Mouse (Mus musculus) gastrocnemius, adult 8-10 months (tissue): ENCODE results near the gene Saal1. TPM values are rescaled to one million over a fixed set of nuclear protein-coding genes. Genes with fewer than 3 reads are reported as not detected.
"Not testable (repeated sequence)": the region's sequence is repeated elsewhere in the genome, so short reads cannot be mapped to it uniquely, and the experiment has no call there.

Experiments used
- DNase-seq, 2 experiments: peaks; one replicate each; pipeline ENCODE4 v3.0.0; 2022; ENCODE audit warnings: low spot score in 2 of 2
- total RNA-seq, 4 experiments: library from RNA; stranded (reverse); gene quantifications; 2 replicates each; pipeline ENCODE4 v1.2.4; 2022

Gene Saal1
- total RNA-seq, 4 experiments from 2014 or later = 2.5 to 3.7 (median 3.4) TPM

DNA sequence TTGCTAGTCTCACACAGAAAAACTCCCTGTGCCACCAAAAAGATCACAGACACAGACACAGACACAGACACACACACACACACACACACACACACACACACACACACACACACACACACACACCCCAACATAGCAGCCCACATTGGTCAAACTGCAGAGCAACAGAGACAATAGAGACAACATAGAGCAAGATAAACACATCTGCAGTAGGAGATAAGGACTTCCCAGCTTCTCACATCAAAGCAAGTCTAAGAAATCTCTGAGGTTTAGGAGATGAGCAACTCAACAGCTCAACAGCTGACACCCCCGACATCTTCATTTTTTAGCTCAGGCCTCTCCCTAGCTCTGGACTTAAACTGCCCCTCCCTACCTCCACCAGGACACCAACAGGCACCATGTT is 13.7 kb downstream of the Saal1 start:
- DNase-seq = no peak

DNA sequence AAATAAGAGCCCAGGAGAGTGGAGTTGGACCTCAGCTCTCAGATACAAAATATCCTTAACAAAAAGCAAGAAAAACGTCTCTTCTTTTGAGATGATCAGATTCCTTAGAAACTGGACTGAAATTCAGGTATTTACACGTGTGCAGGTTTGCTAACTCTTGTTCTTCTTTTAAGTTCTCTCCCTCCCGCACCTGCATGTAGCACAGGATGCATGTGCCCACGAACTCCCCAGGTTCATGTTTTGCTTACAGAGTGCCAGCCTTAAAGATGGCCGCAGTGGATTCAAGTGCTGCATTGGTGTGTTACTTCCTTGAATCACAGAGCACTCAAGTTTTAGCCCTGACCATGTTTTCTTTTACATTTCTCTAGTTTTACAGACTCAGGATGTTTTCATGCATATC is 23.7 kb downstream of the Saal1 start:
- no peak for DNase-seq

DNA sequence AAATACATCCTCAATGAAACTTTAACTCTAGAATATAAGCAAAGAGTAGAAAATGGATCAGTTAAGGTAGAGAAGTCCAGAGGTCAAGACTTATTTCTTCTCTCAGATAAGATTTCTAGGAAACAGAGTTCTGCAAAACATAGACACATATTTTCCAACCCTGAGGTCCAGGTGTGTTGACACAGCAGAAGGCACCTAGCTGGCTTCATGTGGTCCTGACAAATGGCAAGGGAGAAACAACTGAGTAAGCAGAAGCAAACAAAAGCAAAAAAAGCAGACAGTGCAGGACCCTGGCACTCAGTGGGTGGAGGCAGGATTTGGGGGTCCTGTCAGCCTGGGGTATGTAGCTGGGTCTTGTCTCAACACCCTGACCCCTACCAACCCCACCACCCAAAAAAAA is 29.7 kb downstream of the Saal1 start:
- DNase-seq = no peak

DNA sequence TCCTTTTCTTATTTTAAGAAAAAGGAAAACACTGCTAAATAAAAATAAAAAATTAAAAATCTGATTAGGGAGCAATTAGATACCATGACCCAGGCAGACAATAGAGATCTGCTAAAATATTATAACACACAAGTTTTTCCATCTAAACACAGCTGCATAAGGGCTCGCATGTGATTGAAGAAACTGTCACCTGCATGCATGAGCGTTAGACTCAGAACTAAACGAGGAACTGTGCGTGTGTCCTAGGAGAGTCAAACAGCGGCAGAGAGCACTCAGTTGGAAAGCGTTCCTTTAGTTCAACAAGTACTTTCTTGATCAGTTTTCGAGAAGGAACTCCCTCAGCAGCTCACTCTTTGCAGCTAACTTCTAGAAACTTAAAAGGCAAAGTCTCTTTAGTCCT is 31.4 kb downstream of the Saal1 start:
- not testable (repeated sequence) for DNase-seq

DNA sequence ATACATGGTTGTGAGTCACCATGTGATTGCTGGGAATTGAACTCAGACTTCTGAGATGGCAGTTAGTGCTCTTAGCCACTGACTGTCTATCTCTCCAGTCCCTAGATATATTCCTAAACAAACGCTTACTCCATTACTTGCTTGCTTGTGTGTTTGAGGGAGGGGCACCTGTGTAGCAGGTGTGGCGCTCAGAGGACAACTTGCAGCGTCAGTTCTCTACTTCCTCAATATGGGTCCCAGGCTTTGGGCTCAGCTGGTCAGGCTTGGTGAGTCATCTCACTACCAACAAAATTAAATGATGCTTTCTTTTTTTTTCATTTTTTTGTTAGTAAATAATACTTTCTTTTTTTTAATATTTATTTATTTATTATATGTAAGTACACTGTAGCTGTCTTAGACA is 32.1 kb downstream of the Saal1 start:
- DNase-seq = no peak

DNA sequence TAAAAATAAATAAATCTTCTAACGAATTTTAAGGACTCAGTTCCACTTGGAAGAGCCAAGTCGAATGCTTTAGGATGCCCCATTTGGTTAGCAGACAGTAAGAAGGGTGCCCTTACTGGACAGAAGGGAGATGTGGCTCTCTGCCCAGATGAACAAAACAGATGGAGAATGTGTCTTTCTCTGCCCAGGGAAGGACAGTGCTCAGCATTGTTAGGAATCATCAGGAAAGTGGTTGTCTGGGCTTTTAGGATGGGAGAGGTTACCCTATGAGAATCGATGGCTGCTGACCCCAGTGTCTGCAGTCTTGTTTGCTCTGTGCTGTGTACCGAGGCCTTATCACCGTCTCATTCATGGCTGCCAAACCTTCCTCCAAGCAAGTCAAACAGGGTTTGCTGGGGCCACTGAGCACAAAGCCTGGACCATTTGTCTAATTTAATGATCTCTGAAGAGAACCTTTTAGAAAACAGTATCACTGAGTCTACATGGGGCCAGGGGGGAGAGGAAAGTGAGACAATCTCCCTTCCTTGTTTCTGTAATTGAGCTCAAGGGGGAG is 33.6 kb downstream of the Saal1 start:
- no peak for DNase-seq

DNA sequence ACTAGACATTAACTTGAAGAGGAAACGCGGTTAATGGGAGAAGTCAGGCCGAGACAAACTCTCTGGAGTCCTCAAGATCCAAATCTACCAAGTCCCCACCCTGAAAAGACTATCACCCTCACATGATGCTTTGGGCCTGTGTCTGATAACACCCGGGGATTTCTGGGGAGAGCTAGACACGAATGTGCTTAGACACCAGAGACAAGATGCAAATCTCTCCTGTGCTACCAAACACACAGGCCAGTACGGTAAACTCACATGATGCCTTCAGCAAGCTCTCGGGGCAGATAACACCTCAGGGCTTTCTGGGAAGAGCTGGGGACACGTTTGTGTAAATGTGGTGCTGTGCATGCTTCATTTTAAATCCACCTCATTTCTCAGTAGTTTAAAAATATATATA is 34.6 kb downstream of the Saal1 start:
- no peak for DNase-seq

DNA sequence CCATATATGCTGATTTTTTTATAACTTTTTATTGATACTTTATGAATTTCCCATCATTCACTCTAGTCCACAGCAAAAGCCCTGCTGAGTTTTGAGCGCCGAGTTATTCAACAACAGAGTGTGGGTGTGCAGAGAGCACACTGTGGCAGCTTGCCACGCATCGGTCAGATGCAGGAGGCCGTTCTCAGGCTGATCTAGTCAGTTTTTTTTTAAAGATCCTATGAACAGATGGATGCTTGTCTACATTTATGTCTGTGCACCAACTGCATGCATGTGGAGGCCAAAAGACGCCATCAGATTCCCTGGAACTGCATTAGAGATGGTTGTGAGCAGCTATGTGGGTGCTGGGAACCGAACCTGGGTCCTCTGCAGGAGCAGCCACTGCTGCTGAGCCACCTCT is 35.4 kb downstream of the Saal1 start:
- DNase-seq = no peak

DNA sequence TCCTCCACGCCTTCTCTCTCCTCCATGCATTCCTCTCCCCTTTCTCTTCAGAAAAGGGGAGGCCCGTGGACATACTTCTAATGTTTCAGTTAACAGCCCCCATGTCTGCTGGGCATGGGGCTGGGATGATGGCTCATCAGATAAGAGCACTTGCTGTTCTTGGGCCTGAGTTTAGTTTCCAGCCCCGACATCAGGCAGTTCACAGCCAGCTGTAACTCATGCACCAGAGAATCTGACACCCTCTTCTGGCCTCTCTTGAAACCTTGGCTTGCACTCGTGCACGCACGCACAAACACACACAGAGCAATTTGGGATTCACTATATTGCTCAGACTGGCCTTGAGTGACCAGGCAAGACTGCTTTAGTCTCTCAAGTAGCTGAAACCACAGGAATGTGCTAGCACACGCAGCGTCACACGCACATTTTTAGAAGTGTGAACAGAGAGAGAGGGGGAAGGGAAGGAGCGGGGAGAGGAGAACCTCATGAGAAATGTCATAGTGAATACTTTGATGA is 38.3 kb downstream of the Saal1 start, which contains the start of gene Tph1:
Gene Tph1, minus strand, starts transcription at position 378 of the 513 bp plus-strand sequence.
- peak in 1 of 2 experiments; percentile 5 for DNase-seq

DNA sequence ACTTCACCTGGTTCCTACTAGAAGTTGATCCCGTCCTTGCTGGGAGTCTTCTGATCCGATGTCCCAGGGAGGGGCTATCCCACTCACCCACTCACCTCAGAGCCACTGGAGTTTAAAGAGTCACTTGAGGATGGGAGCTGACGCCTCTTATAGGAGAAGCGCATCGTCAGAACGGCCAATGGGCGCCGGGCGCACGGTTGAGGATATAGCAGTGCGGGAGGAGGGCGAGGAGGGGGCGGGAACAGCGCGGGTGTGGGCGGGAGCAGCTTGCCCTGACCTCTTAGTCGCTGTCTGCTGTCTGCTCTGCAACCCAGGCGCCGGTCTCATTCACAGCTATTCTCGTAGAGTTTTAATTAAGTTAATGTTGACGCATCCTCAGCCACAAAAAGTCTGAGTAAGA is 43.2 kb downstream of the Saal1 start:
- DNase-seq = no peak

DNA sequence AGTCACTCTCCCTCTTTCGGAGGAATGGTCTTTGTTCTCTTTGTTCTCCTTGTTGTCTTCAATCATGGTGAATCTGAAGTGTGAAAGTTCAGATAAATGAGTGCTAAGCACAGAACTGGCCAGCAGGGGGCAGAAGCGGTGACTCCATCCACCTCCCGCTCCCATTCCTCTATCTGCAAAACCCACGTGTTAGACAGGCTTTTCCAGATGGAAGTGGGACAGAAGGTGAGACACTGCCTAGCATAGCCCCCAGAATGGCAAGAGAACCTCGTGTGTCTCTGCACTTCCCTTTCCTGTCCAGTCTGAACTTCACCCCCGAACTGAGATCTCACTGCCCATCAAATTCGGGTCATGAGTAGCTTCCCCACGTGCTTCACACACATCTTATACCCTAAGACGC is 45.2 kb downstream of the Saal1 start:
- no peak for DNase-seq

DNA sequence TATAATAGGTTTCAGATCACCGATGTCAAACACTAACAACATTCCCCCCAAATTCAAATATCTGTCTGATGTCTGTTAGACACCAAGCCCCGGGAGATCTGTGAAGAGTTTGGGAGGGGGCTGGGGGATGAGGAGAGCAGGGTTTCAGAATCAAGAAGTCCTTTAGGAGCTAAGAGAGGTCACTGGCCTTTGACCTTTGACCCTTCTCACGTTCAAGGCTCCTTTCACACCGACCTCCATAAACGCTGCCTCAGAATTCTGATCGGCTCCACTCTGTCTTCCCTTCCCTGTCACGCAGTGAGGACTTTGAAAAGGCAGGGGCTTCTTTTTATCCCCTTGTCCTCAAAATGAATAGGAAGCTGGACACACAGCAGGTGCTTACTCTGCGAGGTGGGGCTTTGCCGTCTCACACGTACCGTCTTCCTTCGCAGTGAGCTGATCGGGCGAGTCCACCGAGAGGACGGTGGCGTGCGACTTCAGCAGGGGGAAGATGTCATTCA is 48.8 kb downstream of the Saal1 start:
- DNase-seq = no peak

DNA sequence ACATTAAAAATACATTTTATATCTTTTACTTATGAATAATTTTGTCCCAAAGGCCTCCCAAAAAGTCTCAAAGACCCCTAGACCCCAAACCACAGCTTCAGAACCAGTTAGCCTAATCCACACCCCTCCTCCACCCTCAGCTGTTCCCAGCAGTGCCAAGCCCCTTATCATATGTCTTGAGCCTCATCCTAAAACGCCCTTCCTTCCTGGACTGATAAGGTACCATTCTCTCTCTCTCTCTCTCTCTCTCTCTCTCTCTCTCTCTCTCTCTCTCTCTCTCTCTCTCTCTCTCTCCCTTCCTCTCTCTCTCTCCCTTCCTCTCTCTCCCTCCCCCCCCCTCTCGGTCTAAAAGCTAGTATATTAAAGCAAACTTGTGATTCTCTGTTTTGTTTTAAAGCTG is 58.2 kb downstream of the Saal1 start:
- no peak for DNase-seq

DNA sequence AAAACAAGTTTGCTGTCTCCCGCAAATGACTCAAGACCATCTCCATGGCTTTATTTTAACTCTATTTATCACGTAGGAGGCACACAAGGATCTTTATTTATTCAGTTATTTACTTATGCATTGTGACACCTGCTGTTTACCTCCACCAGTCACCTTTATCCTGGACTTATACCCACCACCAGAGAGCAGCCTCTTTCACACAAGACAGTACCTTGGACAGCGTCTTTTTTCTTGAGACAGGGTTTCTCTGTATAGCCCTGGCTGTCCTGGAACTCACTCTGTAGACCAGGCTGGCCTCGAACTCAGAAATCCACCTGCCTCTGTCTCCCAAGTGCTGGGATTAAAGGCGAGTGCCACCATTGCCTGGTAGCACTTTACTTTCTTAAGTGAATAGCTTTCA is 60.2 kb downstream of the Saal1 start:
- DNase-seq = not testable (repeated sequence)

DNA sequence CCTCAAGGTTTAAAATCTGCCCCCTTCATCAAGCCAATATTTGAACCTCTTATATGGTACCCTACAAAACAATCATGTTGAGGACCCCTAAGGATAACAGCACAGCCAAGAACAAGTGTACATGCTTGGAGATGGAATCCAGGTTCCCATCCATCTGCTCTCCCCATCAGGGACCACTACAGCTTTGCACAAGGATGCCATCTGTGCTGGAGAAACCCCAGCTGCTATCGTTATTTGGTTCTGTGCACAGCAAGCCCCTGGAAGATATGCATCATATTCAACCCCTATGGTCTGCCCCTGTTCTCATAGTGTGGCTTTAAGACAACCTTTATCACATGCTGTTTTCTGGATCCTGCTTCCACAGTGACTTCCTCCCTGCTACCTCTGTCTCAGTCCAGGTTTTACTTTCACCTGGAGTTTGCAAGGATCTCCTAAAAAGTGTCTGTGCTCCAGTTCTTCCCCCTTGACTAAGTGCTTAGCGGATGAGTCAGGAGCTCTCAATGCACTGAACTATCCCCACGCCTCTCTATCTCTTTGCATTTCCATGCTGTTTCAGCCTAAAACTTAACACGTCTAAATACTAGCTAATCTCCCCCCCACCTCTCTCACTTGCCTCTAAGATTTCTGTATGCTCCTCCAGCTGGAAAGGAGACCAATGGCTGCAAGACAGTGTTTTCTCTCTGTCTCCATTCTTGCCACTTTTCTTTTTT is 61.9 kb downstream of the Saal1 start:
- DNase-seq = no peak

DNA sequence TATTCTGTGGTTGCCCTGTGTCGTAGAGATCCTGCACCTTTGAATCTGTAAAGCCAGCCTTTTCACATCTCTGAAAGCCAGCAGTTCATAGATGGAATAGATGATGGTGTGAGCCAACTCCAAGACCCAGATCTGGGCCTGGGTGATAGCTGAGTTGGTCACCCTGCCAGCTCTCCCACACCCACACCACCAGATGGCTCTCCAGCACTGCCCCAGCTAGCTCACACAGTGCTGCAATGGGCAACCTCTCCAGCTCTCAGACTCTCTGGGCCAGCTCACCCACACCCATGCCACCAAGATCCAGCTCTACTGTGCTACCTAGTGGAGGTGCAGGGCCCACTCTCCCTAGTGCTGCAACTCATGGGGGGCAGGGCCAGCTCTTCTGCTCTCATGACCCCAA is 67.3 kb downstream of the Saal1 start:
- DNase-seq = no peak

DNA sequence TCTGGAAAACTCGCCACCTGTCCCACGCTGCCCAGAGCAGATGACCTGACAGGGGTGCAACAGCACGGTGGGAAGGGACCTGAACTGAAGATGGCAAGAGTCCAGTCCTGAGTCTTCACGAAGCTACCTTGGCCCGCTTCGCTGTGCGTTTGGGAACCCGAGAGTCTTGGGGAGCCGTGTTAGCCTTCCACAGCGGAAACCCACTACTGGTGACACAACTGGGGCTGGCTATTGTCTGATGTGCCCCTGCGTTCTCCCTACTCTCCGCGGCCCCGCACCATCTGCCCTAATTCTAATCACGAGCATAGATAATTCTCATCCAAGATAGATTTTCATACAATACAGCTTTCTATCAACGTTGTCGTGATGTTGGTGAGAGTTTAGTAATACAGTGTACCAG is 70.4 kb downstream of the Saal1 start:
- DNase-seq = no peak

DNA sequence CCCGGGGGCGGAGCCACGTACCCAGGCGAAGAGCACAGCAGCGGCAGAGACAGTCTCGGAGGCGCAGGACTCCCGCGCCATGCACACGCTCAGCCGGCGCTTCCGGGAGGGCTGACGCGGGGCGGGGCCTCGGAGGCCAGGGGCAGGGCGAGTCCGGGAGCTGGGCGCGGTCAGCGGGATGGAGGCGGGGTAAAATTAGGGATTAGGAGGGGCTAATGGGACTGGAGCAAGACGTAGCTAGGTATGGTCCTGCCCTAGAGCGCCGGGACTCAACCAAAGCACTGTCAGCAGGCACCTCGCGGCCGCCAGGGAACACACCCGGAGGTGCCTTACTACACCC is 70.8 kb downstream of the Saal1 start, which contains the start of gene Sergef:
Gene Sergef, minus strand, starts transcription at position 116 of the 340 bp plus-strand sequence.
- peak; percentile 80 to 84 for DNase-seq

DNA sequence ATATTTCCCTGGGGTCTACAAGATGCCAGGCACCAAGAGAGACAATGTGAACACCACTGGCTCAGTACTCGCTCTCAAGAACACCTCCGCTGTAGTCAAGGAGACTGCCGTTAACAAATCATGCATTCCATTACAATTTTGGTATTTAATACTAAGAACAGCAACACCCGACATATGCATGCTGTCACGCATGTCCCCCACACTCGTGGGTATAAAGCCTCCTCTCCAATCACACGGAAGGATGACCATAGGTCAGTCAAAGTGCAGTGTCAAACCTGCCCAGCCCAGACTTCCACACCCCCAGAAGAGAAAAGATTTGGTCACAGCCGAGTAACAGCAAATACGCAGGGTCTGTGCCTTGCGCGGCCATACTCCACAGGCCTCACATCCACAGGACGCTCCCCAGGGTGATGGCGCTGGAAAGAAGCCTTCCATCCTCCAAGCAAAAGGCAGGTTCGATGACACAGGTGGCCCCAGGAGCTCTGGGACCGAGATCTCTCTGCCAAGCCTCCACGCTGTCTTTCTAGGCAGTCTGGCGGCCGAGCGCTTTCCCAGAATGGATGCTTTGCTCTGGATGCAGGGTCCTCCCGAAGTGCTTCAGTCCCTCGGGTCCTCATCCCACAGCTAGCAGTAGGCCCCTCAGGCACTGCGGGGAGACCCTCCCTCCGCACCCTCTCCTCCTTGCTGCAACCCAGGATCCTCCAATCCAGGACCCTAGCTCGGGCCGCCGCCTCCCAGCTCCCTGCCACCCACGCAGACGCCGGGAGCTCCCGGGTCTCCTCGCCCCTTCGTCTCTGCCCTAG is 71.4 kb downstream of the Saal1 start:
- DNase-seq = no peak
